Mouse (Mus musculus): ENCODE results near the gene Itgb1bp1. TPM values are rescaled to one million over a fixed set of nuclear protein-coding genes. Genes with fewer than 3 reads are reported as not detected.

Itgb1bp1 gene
- polyA plus RNA-seq, 1 experiment from 2014 or later = 50.9 TPM

- Histone ChIP-seq H3K36me3 (ENCODE audit: insufficient read depth, low read length) (peaks cover 21% of the 10 kb centered on the region), H3K9me3 (replicated peaks; ENCODE audit: low read length) (no peaks in the 10 kb centered on the region), H3K4me3 (replicated peaks; ENCODE audit: low read depth, low read length) (no peak overlapping the region), H3K4me1 (replicated peaks; ENCODE audit: insufficient read depth, low read length) (peaks cover 11% of the 10 kb centered on the region), H3K4me2 (ENCODE audit: low read length) (no peak overlapping the region), H3K9ac (ENCODE audit: low read depth, low read length) (no peak overlapping the region), H3K27me3 (ENCODE audit: insufficient read depth, low read length) (no peaks in the 10 kb centered on the region), H3K27ac (no peak overlapping the region)
- no peak for TF ChIP-seq CTCF (IDR thresholded peaks at IDR 0.05; ENCODE audit: low read depth)
- ATAC-seq (replicated peaks; ENCODE audit: low FRiP score, low read depth) (no peak), DNase-seq (ENCODE audit: low spot score) (no peak)
- 94% methylated on average over 3 of the region's 3 CpGs for WGBS
These were observed 2.8 kb upstream of the Itgb1bp1 start for GRCm38 (mm10) chr12:21288716-21289395.

- Histone ChIP-seq H3K4me1 (replicated peaks; ENCODE audit: insufficient read depth, low read length) (peaks cover 11% of the 10 kb centered on the region), H3K36me3 (ENCODE audit: insufficient read depth, low read length) (peaks cover 7% of the 10 kb centered on the region; the same call in 1 of the 2 replicates), H3K4me3 (replicated peaks; ENCODE audit: low read depth, low read length) (peak overlapping the region; percentile 75), H3K27me3 (ENCODE audit: insufficient read depth, low read length) (no peaks in the 10 kb centered on the region), H3K27ac (peak overlapping the region; percentile 90), H3K4me2 (ENCODE audit: low read length) (peak overlapping the region; percentile 63), H3K9me3 (replicated peaks; ENCODE audit: low read length) (no peaks in the 10 kb centered on the region), H3K9ac (ENCODE audit: low read depth, low read length) (peak overlapping the region; percentile 90)
- peak; percentile 38 for DNase-seq (ENCODE audit: low spot score)
- no peak for ATAC-seq (replicated peaks; ENCODE audit: low FRiP score, low read depth)
- TF ChIP-seq CTCF (IDR thresholded peaks at IDR 0.05; ENCODE audit: low read depth) = no peak
- WGBS = 28% methylated on average over 18 of the region's 18 CpGs
These were observed 897 bp upstream of the Itgb1bp1 start for GRCm38 (mm10) chr12:21286712-21287650.

- Histone ChIP-seq H3K27me3 (ENCODE audit: insufficient read depth, low read length) (no peaks in the 10 kb centered on the region), H3K9me3 (replicated peaks; ENCODE audit: low read length) (no peaks in the 10 kb centered on the region), H3K4me1 (replicated peaks; ENCODE audit: insufficient read depth, low read length) (peaks cover 11% of the 10 kb centered on the region), H3K27ac (peak overlapping the region; percentile 78), H3K9ac (ENCODE audit: low read depth, low read length) (peak overlapping the region; percentile 90), H3K4me2 (ENCODE audit: low read length) (peak overlapping the region; percentile 73), H3K4me3 (replicated peaks; ENCODE audit: low read depth, low read length) (peak overlapping the region; percentile 75), H3K36me3 (ENCODE audit: insufficient read depth, low read length) (no peaks in the 10 kb centered on the region)
- DNase-seq (ENCODE audit: low spot score) (peak; percentile 77), ATAC-seq (replicated peaks; ENCODE audit: low FRiP score, low read depth) (peak; percentile 85; the same call in 1 of the 2 replicates)
- WGBS = under 1% methylated on average over 47 of the region's 47 CpGs
- TF ChIP-seq CTCF (IDR thresholded peaks at IDR 0.05; ENCODE audit: low read depth) = no peak
These were observed 409 bp downstream of the Itgb1bp1 start for GRCm38 (mm10) chr12:21285508-21286242.

GRCm38 (mm10) chr12:21284761-21285441 is 1.2 kb downstream of the Itgb1bp1 start, which contains the start of gene Cpsf3:
Gene Cpsf3 (plus strand): TSS chr12:21285391.
- H3K9ac ChIP-seq (ENCODE audit: low read depth, low read length) = peak within 1 kb of the TSS; percentile 90
- peak; percentile 47 for TF ChIP-seq CTCF (IDR thresholded peaks at IDR 0.05; ENCODE audit: low read depth)
- DNase-seq (ENCODE audit: low spot score) (no peak), ATAC-seq (replicated peaks; ENCODE audit: low FRiP score, low read depth) (no peak)
- peaks cover 11% of the 10 kb centered on the region for H3K4me1 ChIP-seq (replicated peaks; ENCODE audit: insufficient read depth, low read length)
- WGBS = 52% methylated on average over 11 of the region's 11 CpGs
- H3K9me3 ChIP-seq (replicated peaks; ENCODE audit: low read length) = no peaks in the 10 kb centered on the region
- peak within 1 kb of the TSS; percentile 90 for H3K27ac ChIP-seq
- no peaks in the 10 kb centered on the region for H3K36me3 ChIP-seq (ENCODE audit: insufficient read depth, low read length)
- H3K27me3 ChIP-seq (ENCODE audit: insufficient read depth, low read length) = no peaks in the 10 kb centered on the region
- H3K4me2 ChIP-seq (ENCODE audit: low read length) = peak within 1 kb of the TSS; percentile 73
- H3K4me3 ChIP-seq (replicated peaks; ENCODE audit: low read depth, low read length) = peak within 1 kb of the TSS; percentile 75

GRCm38 (mm10) chr12:21277352-21277864 is 8.7 kb downstream of the Itgb1bp1 start:
- Histone ChIP-seq H3K36me3 (ENCODE audit: insufficient read depth, low read length) (peaks cover 5% of the 10 kb centered on the region; the same call in 1 of the 2 replicates), H3K4me1 (replicated peaks; ENCODE audit: insufficient read depth, low read length) (no peaks in the 10 kb centered on the region), H3K27me3 (ENCODE audit: insufficient read depth, low read length) (no peaks in the 10 kb centered on the region), H3K4me2 (ENCODE audit: low read length) (no peak overlapping the region), H3K4me3 (replicated peaks; ENCODE audit: low read depth, low read length) (no peak overlapping the region), H3K9me3 (replicated peaks; ENCODE audit: low read length) (no peaks in the 10 kb centered on the region), H3K27ac (no peak overlapping the region), H3K9ac (ENCODE audit: low read depth, low read length) (no peak overlapping the region)
- 76% methylated on average over 1 of the region's 1 CpGs for WGBS
- no peak for TF ChIP-seq CTCF (IDR thresholded peaks at IDR 0.05; ENCODE audit: low read depth)
- DNase-seq (ENCODE audit: low spot score) (no peak), ATAC-seq (replicated peaks; ENCODE audit: low FRiP score, low read depth) (no peak)

All from kidney, postnatal 0 days (tissue).